Mouse (Mus musculus) monocyte, adult 5-6 weeks (primary cell): ENCODE data around the gene Adgre1. TPM values are rescaled to one million over a fixed set of nuclear protein-coding genes. Genes with fewer than 3 reads are reported as not detected.
A peak's percentile ranks its signal among the peaks of the same experiment; 100 is the strongest.

ENCODE experiments used
- ATAC-seq: fragments of 153-309, 156-312 bp; replicated peaks from 2 replicates; pipeline ENCODE4 v1.8.0; 2017; ENCODE audit warnings: mild to moderate bottlenecking; ENCODE audit not compliant: low TSS enrichment, insufficient number of reproducible peaks, severe bottlenecking, poor library complexity, low FRiP score
- total RNA-seq: library from RNA; stranded (forward); fragments of 200-1000, 200-491, 200-594 nt; gene quantifications from 3 replicates; pipeline ENCODE4 v1.2.3, GENCODE M21; 2017

Adgre1 gene
- total RNA-seq, 1 experiment from 2014 or later = 384 TPM

DNA sequence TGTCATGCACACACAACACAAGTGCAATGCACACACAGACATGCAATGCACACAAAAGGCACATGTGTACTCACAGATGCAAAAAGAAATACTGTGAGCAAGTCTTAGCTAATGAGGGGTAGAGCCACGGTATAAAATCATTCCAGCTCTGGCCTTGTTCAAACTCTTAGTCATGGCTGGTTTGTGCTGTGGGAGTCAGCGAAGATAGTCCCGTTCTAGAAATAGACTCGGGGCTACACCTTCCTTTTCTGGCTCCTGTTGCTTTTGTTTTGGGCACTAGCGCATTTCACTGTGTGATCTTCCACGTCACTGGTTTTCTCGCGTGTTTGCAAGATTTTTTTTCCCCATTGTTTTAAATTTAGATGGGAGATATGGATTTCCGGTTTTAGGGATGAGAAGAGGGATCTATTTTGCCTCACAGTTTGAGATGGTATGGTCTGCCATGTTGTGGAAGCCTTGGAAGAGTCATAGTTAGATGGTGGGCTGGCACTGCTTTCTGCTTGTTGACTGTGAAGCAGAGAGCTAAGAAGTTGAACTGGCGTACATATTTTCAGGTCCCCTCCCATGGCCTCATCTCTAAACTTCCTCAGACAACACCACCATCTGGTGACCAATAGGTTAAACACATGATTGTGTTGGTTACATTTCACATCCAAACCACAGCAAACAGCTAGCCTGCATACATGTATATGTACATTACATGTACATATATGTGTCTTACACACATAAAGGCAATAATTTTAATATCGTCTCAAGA, 1.2 kb downstream of the Adgre1 start:
- ATAC-seq = peak; percentile 68; the same call in 1 of the 2 replicates

Other genes starting within 250 kb of the Adgre1 start
- gene Cd70, start 208.9 kb upstream of the Adgre1 start, total RNA-seq = not detected in 3 replicates
- gene Tnfsf14, start 164.5 kb upstream of the Adgre1 start, total RNA-seq = 9.5 to 16.2 TPM (median 10.5 TPM) in 3 replicates
- 96.6 to 152 TPM (median 129 TPM) in 3 replicates for gene C3, start 130.6 kb upstream of the Adgre1 start, total RNA-seq
- 27.2 to 32.8 TPM (median 27.8 TPM) in 3 replicates for gene Gpr108, start 110.2 kb upstream of the Adgre1 start, total RNA-seq
- 4.5 to 10.8 TPM (median 9.2 TPM) in 3 replicates for gene Trip10, start 109.2 kb upstream of the Adgre1 start, total RNA-seq
- gene Vav1, start 79.6 kb upstream of the Adgre1 start, total RNA-seq = 267 to 324 TPM (median 306 TPM) in 3 replicates
- 0.10 TPM in 1 of 3 replicates, not detected in the others for gene Vmn2r120, start 186.8 kb downstream of the Adgre1 start, total RNA-seq